Mouse (Mus musculus) spleen, postnatal 4 days (tissue): Measurements from ENCODE around the gene Rasd1.
A peak's percentile ranks its signal among the peaks of the same experiment; 100 is the strongest.
"Not testable (repeated sequence)": the region's sequence is repeated elsewhere in the genome, so short reads cannot be mapped to it uniquely, and the experiment has no call there.

Experiments used
- DNase-seq, 2 experiments: peaks; one replicate each; pipeline ENCODE4 v3.0.0; 2022; ENCODE audit warnings: low spot score in 2 of 2

Rasd1 gene

DNA sequence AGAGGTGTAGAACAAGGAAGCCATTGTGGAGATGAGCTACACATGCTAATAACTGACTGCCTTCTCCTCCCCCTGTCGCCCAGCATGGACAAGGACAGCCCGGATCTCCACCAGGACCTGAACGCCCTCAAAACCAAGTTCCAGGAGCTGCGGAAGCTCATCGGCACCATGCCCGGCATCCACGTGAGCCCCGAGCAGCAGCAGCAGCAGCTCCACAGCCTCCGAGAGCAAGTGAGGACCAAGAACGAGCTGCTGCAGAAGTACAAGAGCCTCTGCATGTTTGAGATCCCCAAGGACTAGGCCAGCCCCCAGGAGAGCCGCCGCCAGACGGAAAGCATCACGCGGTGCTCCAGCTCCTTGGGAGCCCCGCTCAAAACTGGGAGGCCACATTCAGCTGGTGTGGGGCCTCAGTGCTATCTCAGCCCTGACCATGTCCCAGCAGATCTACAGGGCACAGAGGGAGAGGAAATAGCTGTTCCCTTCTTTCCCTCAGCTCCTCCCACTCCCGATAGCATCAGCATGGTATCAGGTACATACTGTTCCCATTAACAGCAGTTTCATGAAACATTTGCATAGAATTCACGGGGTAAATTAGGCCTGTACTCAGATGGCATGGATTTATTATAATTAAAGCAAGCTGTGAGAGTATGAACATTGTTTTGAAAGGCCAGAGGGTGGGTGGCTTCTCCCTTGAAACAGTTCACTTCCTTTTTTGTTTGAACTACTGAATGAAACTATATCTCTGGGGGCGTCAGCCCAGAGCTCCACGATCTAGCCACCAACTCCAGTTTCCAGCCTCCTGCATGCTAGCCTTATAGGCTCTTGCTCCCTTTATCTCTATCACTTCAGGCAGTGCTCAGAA, 4.0 kb downstream of the Rasd1 start:
- DNase-seq: no peak

DNA sequence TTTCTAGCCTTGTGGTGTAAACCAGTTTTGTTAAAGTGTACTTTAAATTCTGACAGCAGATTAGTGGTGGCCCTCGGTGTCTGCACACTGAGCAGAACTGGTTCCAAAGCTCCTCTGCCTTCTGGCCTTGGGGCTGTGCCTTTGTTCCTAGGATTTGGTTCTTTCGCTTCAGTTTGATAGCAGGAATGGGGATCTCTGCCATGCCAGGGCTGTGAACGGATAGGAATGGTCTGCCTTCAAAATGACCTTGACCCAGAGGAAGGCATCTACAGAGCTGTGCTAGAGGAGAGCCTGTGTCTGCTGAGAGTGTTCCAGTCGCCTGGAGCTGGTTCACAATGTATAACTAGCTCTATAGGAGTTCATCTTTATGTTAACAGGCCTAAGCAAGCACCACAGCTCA, 5.3 kb downstream of the Rasd1 start:
- DNase-seq: no peak

DNA sequence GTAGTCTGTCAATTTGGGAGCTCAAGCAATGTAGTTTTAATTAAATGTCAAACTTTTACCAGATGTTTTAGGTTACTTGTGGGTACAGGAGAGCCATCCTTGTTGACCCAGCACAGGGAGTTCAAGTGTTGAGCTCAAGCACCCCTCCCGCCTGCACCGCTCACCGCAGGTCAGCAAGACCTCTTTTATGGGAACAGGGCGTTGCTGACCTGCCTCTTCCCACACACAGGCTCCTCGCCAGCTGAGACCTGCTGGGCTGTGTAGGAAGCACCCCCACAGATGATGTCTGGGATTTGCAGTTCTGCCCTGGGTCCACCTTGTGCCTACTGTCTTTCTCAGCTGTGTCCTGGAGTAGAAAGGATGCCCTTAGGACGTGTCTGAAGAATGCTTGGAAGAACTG, 8.0 kb downstream of the Rasd1 start:
- no peak for DNase-seq

DNA sequence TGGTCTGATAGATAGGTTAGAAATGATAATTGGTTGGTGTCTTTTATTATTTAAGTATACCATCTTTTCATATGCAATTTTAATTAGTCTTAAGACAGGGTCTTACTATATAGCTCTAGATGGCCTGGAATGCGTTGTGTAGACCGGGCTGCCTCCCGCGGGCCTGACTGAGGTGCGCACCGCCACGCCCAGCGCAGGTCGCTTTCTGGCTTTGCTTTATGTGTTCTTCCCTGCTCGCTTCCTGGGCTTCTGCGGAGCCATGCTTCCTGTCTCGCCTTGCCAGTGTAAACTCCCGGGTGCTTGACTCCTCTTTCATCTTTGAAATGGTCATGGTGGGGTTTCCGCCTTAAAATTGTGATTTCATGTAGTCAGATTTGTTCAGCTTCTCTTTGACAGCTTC, 11.9 kb downstream of the Rasd1 start:
- DNase-seq: no peak

DNA sequence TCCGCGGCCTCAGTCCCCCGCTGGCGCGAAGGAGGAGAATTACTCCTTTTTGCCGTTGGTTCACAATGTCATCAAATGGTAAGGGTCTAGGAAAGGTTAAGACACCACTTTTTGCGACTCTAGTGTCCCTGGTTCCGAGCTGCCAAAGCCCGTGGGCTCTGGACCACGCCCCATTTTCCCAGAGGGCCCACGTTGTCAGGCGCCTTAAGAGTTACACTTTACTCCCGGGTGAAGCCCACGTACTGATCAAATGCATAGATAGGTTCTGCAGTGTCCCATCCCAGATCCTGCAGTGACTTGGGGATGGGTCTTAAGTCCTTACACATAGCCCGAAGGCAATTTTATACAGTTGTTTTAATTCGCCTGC, 16.4 kb downstream of the Rasd1 start:
- DNase-seq: no peak

DNA sequence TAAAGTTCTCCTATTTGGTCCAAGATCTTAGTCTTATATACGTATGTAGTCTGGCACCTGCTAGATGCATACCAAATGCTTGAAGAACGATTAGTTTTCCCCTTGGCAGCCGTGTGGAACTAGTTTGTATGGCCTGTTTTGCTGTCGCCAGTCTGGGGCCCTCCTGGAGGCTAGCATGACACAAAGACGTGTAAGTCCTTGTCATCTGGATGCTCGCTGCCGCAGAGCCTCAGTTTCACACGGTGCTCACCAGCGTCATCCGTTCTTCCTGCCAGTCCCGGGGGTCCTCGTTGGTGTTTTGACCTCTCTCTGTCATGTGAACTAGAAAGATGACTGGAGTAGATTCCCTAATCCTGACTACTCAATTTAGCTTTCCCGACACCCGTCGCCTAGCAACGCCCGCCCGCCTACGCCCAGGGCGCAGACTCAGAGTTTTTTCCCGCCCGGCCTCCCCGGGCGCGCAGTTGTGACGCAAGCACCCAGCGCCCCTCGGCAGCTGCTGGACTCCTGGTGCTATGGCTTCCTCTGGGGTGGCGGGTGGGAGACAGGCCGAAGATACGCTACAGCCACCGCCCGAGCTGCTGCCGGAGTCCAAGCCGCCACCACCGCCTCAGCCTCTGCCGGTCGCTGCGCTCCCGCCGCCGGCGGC, 16.9 kb downstream of the Rasd1 start, which contains the start of gene Med9:
Med9 (plus strand) TSS at position 455 of the 649 bp plus-strand sequence.
- peak; percentile 91 to 96 for DNase-seq

DNA sequence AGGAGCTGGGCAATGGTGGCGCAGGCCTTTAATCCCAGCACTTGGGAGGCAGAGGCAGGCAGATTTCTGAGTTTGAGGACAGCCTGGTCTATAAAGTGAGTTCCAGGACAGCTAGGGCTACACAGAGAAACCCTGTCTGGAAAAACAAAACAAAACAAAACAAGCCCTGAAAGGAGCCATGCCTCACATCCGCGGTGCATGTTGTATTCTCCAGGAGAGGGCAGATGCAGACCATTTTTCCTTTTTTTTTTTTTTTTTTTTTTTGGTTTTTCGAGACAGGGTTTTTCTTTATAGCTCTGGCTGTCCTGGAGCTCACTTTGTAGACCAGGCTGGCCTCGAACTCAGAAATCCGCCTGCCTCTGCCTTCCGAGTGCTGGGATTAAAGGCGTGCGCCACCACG, 19.9 kb downstream of the Rasd1 start:
- DNase-seq: not testable (repeated sequence)

DNA sequence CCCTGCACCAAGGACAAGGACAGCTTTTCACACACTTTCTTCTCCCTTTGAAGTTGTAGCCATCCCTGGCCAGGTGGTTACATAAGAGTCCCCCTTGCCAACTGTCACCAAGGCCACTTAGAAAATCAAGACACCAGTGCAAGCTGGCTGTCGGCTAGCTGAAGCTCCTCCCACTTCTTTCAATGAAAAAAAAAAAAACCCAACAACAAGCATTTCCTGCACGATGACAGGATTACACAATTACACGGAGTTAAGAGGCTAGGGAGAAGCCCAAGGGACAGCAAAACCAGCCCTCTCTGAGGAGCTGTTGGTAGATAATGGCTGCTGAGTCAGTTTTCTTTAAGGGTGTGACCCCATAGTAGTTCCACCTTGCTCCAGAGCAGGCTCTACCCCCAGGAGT, 23.4 kb downstream of the Rasd1 start:
- DNase-seq: no peak

DNA sequence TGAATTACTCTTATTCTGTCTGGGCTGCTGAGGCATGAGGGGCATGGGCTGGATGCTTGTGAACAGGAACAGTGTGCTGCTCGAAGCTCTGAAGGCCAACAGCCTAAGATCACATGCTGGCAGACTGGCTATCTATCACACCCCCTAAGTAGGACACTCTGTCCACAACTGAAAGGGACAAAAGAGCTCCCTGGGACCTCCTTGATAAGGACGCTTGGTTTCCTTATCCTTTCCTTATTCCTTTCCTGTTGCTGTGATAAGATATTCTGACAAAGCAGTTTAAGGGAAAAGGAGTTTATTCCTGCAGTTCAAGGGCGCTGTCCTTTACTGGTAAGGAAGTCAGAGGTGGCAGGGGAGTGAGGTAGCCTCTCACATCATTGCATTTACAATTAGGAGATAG, 24.1 kb downstream of the Rasd1 start:
- DNase-seq: no peak

DNA sequence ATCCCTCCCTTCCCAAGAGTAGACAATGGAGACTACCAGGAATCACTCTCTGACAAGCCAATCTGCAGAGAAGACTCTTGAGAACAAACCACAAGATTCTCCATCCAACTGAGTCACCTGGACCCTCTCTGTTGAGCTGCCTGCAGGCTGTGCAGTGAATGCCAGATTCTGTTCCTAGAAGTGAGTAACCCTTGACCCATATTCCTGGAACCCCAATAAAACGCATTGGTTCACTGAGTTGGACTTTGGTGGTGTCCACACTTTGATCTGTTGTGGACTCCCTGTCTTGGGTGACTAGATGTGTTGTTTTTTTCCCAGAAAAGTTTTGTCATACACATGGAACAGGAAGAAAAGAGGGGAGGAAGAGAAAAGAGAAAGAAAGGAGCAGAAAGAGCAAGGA, 24.9 kb downstream of the Rasd1 start:
- DNase-seq: no peak

DNA sequence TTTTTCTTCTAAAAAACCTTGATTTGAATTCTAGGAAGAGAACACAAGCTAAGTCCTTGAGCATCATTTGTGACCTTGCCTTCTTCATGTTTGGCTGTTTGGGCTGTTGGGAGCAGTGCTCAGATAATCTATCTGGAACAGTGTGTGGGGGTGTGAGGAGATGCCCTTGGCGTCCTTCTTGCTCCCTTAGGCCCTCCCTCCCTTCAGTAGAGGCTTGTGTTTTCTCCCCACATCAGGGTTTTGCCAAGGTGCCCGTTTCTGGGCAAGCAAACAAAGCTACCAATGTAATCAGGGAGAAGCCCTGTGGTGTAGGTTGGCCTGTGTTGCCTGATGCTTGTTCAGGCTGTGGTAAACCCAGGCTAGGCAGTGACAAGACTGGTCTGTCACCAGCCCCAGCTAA, 27.1 kb downstream of the Rasd1 start:
- DNase-seq: no peak

DNA sequence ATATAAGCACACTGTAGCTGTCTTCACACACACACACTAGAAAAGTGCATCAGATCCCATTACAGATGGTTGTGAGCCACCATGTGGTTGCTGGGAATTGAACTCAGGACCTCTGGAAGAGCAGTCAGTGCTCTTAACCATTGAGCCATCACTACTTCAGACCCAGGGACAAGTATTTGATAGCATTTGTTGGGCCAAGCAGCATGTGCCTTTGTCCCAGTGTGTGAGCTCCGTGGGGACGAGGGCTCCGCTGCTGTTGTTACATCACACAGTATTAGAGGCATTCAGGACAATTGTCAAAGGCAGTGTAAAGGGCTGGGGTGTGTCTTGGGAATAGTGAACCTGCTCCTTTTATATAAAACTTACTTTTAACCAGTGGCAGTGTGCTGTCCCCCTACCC, 27.7 kb downstream of the Rasd1 start:
- DNase-seq: no peak

DNA sequence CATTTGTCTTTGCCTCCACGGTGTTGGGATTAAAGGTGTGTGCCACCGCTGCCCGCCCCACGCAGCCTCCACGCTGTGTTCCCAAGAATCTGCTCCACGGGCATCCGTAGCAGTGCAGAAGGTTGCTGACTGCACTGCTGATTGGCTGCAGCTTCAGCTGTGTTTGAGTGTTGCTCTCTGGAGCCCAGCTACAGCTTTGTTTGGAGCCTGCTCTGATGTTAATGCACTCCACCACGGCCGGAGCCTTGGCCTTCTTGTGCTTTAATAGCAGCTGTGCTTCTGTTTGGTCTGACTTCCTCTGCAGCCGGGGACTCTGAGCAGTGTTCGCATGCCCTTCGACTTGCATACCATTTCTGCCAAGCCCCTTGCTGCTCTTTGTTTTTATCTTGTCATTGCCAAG, 30.8 kb downstream of the Rasd1 start:
- DNase-seq: no peak

DNA sequence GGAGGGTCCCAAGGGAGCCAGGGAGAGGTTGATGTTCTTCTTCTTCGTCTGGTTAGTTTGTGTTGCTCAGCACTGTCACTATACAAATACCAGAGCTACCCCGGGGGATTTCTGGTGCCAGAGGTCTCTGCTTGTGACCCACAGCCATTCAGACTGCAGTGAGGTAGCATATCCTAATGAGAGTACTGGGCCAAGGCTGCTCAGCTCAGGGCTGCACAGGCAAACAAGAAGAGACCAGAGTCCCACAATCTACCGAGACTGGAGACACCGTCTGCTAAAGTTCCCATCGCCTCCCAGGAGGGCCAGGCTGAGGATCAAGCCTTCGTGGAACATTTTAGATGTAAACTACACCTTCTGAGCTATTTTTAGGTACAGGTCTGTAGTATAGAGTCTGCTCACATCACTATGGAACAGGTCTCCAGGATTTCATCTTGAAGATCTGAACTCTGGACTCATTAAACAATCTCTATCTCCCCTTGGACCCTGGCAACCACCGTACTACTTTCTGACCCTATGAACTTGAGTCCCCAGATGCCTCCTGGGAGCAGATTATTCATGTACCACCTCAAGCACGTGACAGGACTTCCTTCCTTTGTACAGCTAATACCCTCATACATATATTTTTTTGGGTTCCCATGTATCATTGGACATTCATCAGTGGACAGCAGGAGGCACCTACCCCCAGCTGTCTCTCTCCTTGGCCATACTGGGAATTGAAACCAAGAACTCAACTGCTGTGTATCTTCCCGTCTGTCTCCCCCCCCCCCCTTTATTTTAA, 32.0 kb downstream of the Rasd1 start:
- no peak for DNase-seq

DNA sequence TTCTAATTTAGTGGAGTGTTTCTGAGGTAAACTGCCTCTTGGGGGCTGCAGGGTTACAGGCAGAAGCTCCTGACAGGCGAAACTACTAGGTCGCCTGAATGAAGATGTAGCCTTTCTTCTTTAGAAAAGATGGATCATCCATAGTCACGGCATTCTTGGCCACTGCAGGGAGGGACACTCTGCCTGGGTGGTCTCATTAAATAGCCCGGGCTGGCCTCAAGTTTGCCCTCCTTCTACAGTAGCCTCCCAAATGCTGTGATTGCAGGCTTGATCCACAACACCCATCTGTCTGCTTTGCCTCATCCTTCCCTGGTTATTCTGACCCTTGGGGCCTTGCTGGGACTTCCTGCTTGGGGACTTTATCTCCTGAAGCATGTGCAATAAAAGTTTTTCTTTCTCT, 34.7 kb downstream of the Rasd1 start:
- DNase-seq: no peak

DNA sequence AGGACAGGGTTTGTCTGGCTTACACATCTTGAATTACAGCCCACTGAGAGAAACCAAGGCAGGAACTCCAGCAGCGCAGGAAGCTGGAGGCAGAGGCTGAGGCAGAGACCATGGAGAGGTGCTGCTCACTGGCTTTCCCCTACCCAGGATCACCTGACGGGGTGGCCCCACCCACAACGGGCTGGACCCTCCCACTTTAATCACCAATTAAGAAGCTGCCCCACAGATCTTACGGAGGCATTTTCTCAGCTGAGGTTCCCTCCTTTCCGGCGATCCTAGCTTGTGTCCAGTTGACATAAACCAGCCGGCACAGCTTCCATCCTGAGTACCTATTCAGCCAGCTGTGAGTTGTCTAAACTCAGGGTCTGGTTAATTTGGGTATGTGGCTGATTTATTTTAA, 43.5 kb downstream of the Rasd1 start:
- DNase-seq: no peak

DNA sequence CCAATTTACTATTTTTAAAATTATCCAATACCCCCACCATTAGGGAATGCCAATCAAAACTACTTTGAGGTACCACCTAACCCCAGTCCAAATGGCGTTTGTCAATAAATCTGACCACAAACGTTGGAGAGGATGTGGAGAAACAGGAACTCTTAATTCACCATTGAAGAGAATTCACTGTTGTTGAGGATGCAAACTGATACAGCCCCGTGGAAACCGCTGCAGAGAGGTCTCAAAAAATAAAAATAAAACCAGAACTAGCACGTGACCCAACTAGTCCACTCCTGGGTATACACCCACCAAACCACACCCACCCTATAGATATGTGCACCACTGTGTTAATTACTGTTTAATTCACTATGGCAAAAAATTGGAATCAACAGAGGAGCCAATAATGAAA, 44.4 kb downstream of the Rasd1 start:
- DNase-seq: no peak

DNA sequence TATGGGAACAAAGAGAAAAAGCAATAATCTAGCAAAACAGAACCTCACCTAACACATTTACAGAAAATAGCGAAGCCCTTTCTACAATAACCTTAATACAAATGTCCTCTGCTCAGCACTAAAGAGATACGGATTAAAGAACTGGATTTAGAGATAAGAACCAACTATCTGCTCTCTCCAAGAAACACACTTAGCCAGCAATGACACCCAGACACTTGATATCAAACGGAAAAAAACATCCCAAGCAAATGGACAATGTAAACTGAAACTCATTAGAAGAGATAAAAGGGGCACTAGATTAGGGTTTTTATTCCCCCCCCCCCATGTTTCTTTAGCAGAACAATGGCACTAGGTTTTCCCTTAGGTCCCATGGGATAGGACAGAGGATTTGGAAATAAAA, 45.3 kb downstream of the Rasd1 start:
- DNase-seq: no peak

DNA sequence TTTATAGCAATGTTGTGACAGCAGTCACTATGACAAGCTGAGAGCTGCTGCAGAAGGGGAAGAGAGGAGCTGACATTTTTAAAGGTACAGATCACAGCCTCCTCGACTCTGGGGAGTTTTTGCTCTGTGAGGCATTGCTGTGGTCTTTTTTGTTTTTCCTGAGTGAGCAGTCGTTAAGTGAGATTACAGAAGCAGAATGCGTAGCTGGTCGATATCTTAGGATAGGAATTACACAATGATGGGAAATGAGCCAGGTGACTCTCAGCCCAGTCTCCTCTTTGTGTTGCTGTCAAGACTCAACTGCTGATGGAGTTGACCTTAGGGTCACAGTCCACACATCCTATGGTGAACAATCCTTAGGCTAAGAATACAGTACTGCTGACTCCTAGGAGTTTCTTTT, 46.7 kb downstream of the Rasd1 start:
- no peak for DNase-seq

DNA sequence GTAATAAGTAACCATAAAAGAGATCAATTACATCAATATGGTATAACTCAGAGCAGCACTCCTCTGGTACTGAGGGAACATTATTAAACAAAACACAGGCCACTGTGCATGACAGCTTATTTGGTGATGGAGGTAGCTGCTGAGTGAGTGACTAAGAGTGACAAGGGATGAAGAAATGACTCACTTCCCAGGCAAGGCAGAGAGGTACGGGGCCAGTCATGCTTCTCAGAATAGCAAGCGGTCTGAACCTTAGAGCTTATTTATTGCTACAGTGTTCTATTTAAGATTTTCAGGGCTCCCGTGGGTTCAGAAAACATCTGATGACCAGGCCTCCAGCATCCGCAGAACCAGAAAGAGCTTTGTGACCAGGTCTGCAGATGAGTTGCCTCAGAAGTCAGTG, 51.0 kb downstream of the Rasd1 start:
- DNase-seq: no peak
